Mouse (Mus musculus) heart, adult 2 months (tissue): Measurements from ENCODE around the gene Ephb3. TPM values are rescaled to one million over a fixed set of nuclear protein-coding genes. Genes with fewer than 3 reads are reported as not detected.
A peak's percentile ranks its signal among the peaks of the same experiment; 100 is the strongest.
"Not testable (repeated sequence)": the region's sequence is repeated elsewhere in the genome, so short reads cannot be mapped to it uniquely, and the experiment has no call there.

Experiments
- DNase-seq, 2 experiments: peaks; one replicate each; pipeline ENCODE4 v3.0.0; 2021
- H3K27ac ChIP-seq: fragments of 200-600 bp; 2 replicates; pipeline ENCODE4 v1.8.1; 2022
- H3K27me3 ChIP-seq: fragments of 200-500 bp; 2 replicates; pipeline ENCODE4 v1.6.1; 2012; ENCODE audit warnings: mild to moderate bottlenecking, low read length, inconsistent platforms, mixed read lengths; ENCODE audit not compliant: control insufficient read depth, insufficient read depth
- H3K36me3 ChIP-seq: fragments of 200-500 bp; 2 replicates; pipeline ENCODE4 v1.6.1; 2012; ENCODE audit warnings: low read length, inconsistent platforms; ENCODE audit not compliant: control insufficient read depth, insufficient read depth
- H3K4me1 ChIP-seq: fragments of 200-500 bp; 2 replicates; pipeline ENCODE4 v1.6.1; 2011; ENCODE audit warnings: low read length; ENCODE audit not compliant: control insufficient read depth, insufficient read depth
- H3K4me3 ChIP-seq: fragments of 200-600 bp; 2 replicates; pipeline ENCODE4 v1.8.1; 2022
- H3K79me2 ChIP-seq: fragments of 200-500 bp; replicated peaks from 2 replicates; pipeline ENCODE4 v1.6.1; 2012; ENCODE audit warnings: mild to moderate bottlenecking, inconsistent platforms, low read length, moderate library complexity, mixed read lengths; ENCODE audit not compliant: control insufficient read depth, insufficient read depth
- H3K9ac ChIP-seq: fragments of 200-500 bp; 2 replicates; pipeline ENCODE4 v1.6.1; 2012; ENCODE audit warnings: low read depth, mild to moderate bottlenecking, control low read depth, inconsistent platforms, low read length, mixed read lengths
- CTCF ChIP-seq: fragments of 200-600 bp; IDR thresholded peaks from 2 replicates; pipeline ENCODE4 v1.8.1; 2022; ENCODE audit warnings: antibody characterized with exemption, mild to moderate bottlenecking, moderate library complexity
- EP300 ChIP-seq: fragments of 200-500 bp; IDR thresholded peaks from 2 replicates; pipeline ENCODE4 v1.6.1; 2011; ENCODE audit warnings: low read depth, low read length, control low read depth; ENCODE audit not compliant: insufficient read depth
- POLR2A ChIP-seq: fragments of 200-500 bp; IDR thresholded peaks from 2 replicates; pipeline ENCODE4 v1.6.1; 2011; ENCODE audit warnings: mild to moderate bottlenecking, low read depth, low read length, control low read depth; ENCODE audit not compliant: insufficient read depth
- WGBS: fragments of 180-500 bp; shearing (Covaris S2); methylation state at CpG from one replicate; pipeline ENCODE4 v1.1.7; 2018; 5-methylcytosine and 5-hydroxymethylcytosine counted together
- intact Hi-C: fragments of 180-260 bp; cut with DNase I; formaldehyde crosslinking; loops from one replicate; pipeline ENCODE4 v1.15.1; 2025
- long read RNA-seq: library from polyadenylated mRNA; stranded (forward); transcript quantifications from one replicate; pipeline ENCODE4 v2.0.0, GENCODE M21; 2021
- polyA plus RNA-seq: library from polyadenylated mRNA; depleted of rRNA; stranded (reverse); fragments of >200 nt; gene quantifications from 2 replicates; pipeline ENCODE4 v1.2.3, GENCODE M21; 2012; rRNA removed
- total RNA-seq, 2 experiments: library from RNA; stranded (reverse); gene quantifications; 2 replicates each; pipeline ENCODE4 v1.2.3; 2021

Gene Ephb3
- total RNA-seq, result 1 to 10 TPM; 6.3 to 7.0 TPM
- polyA plus RNA-seq, result 9.9 and 11.3 TPM in 2 replicates
- long read RNA-seq, full-length matches to known transcripts, result 5 of 5 reads
- long read RNA-seq, partial matches to known transcripts, result 0 of 5 reads
- long read RNA-seq, other reads (novel, unspliced or antisense), result 0 of 5 reads

- H3K4me3 ChIP-seq, result peak within 1 kb of the TSS; percentile 67
- H3K36me3 ChIP-seq, result no peaks in the 10 kb centered on the region
- TF ChIP-seq EP300 (peak; percentile 67; the same call in 1 of the 2 replicates), CTCF (peak; percentile 94), POLR2A (peak; percentile 90)
- H3K4me1 ChIP-seq, result no peaks in the 10 kb centered on the region
- peak; percentile 95 to 97 for DNase-seq
- WGBS, result 1% methylated on average over 51 of the region's 51 CpGs
- H3K79me2 ChIP-seq, result no peaks in the 10 kb centered on the region
- H3K27ac ChIP-seq, result peak within 1 kb of the TSS; percentile 71
- H3K27me3 ChIP-seq, result no peaks in the 10 kb centered on the region
- intact Hi-C loops, result loop anchor here (1.0 to 5.0 kb wide), 5 partner anchors 43 to 208 kb away; no protein-coding TSS in a partner anchor
- peak within 1 kb of the TSS; percentile 85 for H3K9ac ChIP-seq
These were observed at the start of gene Ephb3 for GRCm38 (mm10) chr16:21204367-21205092. Gene Ephb3 (plus strand): TSS chr16:21204755.

DNA sequence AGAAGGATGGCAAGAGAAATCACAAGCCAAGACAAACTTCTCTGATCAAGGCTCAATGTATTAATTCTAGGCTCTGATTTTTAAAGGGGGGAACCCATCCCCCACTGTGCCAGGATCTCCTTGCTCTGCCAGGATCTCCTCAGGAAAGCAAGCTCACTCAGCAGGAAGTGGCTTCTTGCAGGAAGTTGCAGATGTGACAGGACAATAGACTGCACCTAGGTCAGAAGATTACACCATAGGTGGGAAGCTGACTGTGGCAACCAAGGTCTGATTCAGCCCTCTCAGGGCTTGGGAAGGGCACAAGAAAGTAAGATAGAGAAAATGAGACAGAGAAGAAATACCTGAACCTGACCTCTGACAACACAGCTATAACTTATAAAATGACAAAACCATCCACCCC is 48.3 kb upstream of the Ephb3 start:
- H3K9ac ChIP-seq, H3K79me2 ChIP-seq, H3K27ac ChIP-seq, H3K4me1 ChIP-seq, intact Hi-C loops, DNase-seq, H3K27me3 ChIP-seq, H3K4me3 ChIP-seq, H3K36me3 ChIP-seq: not testable (repeated sequence)

DNA sequence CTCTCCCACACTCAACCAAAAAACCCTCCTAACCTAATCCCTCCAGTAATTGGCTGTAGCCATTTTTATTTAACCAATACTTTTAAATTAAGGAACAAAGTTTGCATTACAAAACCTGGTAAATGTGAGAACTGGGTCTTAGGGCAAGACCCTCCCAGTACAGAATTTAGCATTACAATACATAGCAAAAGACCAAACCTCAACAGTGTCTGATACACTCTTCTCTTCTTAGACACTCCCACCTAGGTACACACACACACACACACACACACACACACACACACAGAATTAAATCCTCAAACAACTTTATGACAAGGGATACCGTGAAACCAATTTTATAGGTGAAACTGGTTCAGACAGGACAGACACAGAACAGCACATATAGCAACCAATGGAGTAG is 45.3 kb upstream of the Ephb3 start:
- H3K27me3 ChIP-seq, H3K27ac ChIP-seq, DNase-seq, H3K9ac ChIP-seq, H3K36me3 ChIP-seq, H3K4me3 ChIP-seq, H3K79me2 ChIP-seq, H3K4me1 ChIP-seq, intact Hi-C loops: not testable (repeated sequence)
- 97% methylated on average over 1 of the region's 1 CpGs for WGBS

GRCm38 (mm10) chr16:21163423-21163822 is 41.1 kb upstream of the Ephb3 start:
- H3K79me2 ChIP-seq, H3K27ac ChIP-seq, H3K4me3 ChIP-seq, H3K4me1 ChIP-seq, H3K36me3 ChIP-seq, DNase-seq, H3K9ac ChIP-seq, H3K27me3 ChIP-seq: not testable (repeated sequence)
- intact Hi-C loops, result loop anchor here (10.0 kb wide), 1 partner anchor 89 kb away; no protein-coding TSS in a partner anchor
- WGBS, result 69% methylated on average over 3 of the region's 3 CpGs

DNA sequence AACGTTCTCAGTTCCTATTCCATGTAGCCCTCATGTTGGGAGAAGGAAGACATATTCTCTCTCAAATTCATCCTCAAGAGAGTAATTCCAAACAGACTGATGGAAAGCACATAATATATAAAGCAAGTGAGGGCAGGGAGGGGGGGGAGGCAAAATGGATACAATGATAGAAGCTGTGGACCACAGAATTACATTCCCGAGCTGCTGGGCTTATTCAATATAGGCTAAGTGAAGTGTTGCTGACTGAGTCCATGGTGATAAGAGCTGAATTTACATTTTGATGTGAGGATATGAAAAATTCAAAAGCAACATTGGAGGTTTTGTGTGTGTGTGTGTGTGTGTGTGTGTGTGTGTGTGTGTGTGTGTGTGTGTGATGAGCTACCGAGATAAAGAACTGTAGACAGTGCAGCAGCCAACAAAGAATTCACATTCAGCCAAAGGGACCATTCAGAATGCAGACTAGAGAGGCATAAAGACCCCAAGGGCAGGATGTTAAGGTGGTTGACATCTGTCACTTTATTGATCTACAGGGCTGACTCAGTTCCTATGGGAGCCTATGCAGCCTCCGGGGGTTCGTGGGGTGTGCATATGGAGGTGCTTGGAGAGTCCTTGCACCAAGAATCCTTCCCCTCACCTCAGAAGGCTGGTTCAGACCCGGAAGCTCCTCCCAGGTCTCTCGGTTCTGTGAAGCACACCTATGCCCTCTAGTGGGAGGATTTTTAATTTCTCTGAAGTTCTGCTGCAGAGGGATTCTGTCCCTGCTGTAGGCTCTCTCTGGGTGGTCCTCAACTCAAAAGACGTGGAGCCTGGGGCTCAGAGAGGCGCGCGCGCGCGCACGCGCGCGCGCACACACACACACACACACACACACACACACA is 39.0 kb upstream of the Ephb3 start:
- H3K36me3 ChIP-seq, H3K27me3 ChIP-seq, H3K4me1 ChIP-seq, H3K27ac ChIP-seq, DNase-seq, H3K9ac ChIP-seq, H3K4me3 ChIP-seq, H3K79me2 ChIP-seq: not testable (repeated sequence)
- 17% methylated on average over 17 of the region's 19 CpGs for whole genome bisulfite sequencing
- intact Hi-C loops, result loop anchor here (10.0 kb wide), 1 partner anchor 91 kb away; no protein-coding TSS in a partner anchor
- TF ChIP-seq CTCF, result peak; percentile 10

GRCm38 (mm10) chr16:21168730-21169129 is 35.8 kb upstream of the Ephb3 start:
- WGBS, result 75% methylated on average over 13 of the region's 13 CpGs
- no peak overlapping the region for H3K9ac ChIP-seq
- no peak for TF ChIP-seq CTCF
- TF ChIP-seq EP300, result no peak
- TF ChIP-seq POLR2A, result no peak
- no peak overlapping the region for H3K27ac ChIP-seq
- no peaks in the 10 kb centered on the region for H3K27me3 ChIP-seq
- intact Hi-C loops, result loop anchor here (10.0 kb wide), 1 partner anchor 94 kb away; no protein-coding TSS in a partner anchor
- no peak overlapping the region for H3K4me3 ChIP-seq
- no peaks in the 10 kb centered on the region for H3K79me2 ChIP-seq
- H3K36me3 ChIP-seq, result no peaks in the 10 kb centered on the region
- H3K4me1 ChIP-seq, result no peaks in the 10 kb centered on the region
- no peak for DNase-seq
